Mouse (Mus musculus): ENCODE results near the gene Tmem132c. TPM values are rescaled to one million over a fixed set of nuclear protein-coding genes. Genes with fewer than 3 reads are reported as not detected.

Gene Tmem132c
- polyA plus RNA-seq, 1 experiment = 0.20 TPM

DNA sequence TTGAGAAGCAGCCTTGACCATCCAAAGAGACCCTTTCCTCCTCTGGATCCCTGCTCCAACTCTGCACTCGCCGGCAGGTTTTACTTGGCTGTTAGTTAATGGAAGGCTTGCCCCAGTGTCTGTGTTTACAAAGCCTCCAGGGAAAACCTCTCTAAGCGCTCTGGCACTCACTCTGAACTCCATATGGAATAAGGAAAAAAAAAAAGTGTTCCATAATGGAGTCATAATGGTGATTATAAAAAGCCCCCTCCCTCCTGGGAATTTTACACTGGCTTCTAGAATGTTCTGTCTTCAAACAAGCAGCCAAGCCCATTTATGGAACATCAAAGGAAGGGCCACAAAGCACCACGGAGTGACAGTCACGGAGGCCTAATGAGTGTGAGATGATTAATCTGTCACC lies 136.9 kb downstream of the Tmem132c start:
- no peaks in the 10 kb centered on the region for H3K36me3 ChIP-seq (ENCODE audit: control insufficient read depth, insufficient read depth, low read length)

DNA sequence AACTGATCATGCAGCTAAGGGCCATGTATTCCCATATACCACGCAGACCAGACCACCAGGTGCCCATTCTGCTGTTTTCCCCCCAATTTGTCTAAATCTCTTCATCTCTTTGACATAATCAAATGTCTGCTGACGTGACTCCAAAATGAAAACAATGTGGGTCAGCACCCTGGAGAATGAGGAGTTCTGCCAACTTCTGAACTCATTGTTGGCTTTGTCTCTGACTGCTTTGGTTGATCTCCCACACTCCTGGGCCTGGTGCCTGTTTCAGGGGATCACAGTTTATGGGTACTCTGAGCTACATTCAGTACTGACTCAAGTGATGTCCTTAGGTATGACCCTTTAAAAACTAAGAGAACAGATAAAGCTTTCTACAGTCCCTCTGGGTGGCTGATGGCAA lies 137.7 kb downstream of the Tmem132c start:
- peak overlapping the region; percentile 85 for H3K4me3 ChIP-seq (ENCODE audit: control insufficient read depth, low read depth, low read length)
- H3K4me1 ChIP-seq (ENCODE audit: control insufficient read depth, insufficient read depth, low read length) = peaks cover under 1% of the 10 kb centered on the region; the same call in 1 of the 2 replicates
- H3K27ac ChIP-seq (ENCODE audit: control insufficient read depth, insufficient read depth, low read depth, low read length) = no peak overlapping the region
- no peaks in the 10 kb centered on the region for H3K27me3 ChIP-seq (ENCODE audit: control insufficient read depth, insufficient read depth, low read length)
- no peak for TF ChIP-seq POLR2A (IDR thresholded peaks at IDR 0.05; ENCODE audit: control insufficient read depth, low read depth, low read length)
- no peak for TF ChIP-seq CTCF (IDR thresholded peaks at IDR 0.05; ENCODE audit: control insufficient read depth, insufficient read depth, insufficient replicate concordance, low read depth, low read length)
- no peaks in the 10 kb centered on the region for H3K36me3 ChIP-seq (ENCODE audit: control insufficient read depth, insufficient read depth, low read length)

More for the DNA sequence above, 136.9 kb downstream of the Tmem132c start:
- Histone ChIP-seq H3K27me3 (ENCODE audit: control insufficient read depth, insufficient read depth, low read length) (no peaks in the 10 kb centered on the region), H3K4me1 (ENCODE audit: control insufficient read depth, insufficient read depth, low read length) (peaks cover 2% of the 10 kb centered on the region; the same call in 1 of the 2 replicates), H3K27ac (ENCODE audit: control insufficient read depth, insufficient read depth, low read depth, low read length) (peak overlapping the region; percentile 39; the same call in 1 of the 2 replicates), H3K4me3 (ENCODE audit: control insufficient read depth, low read depth, low read length) (peak overlapping the region; percentile 85)
- TF ChIP-seq POLR2A (IDR thresholded peaks at IDR 0.05; ENCODE audit: control insufficient read depth, low read depth, low read length) (no peak), CTCF (IDR thresholded peaks at IDR 0.05; ENCODE audit: control insufficient read depth, insufficient read depth, insufficient replicate concordance, low read depth, low read length) (no peak)

GRCm38 (mm10) chr5:127381216-127381615 lies 139.6 kb downstream of the Tmem132c start:
- Histone ChIP-seq H3K36me3 (ENCODE audit: control insufficient read depth, insufficient read depth, low read length) (no peaks in the 10 kb centered on the region), H3K4me1 (ENCODE audit: control insufficient read depth, insufficient read depth, low read length) (no peaks in the 10 kb centered on the region; the same call in 1 of the 2 replicates), H3K4me3 (ENCODE audit: control insufficient read depth, low read depth, low read length) (peak overlapping the region; percentile 13; the same call in 1 of the 2 replicates), H3K27ac (ENCODE audit: control insufficient read depth, insufficient read depth, low read depth, low read length) (no peak overlapping the region), H3K27me3 (ENCODE audit: control insufficient read depth, insufficient read depth, low read length) (no peaks in the 10 kb centered on the region)
- TF ChIP-seq CTCF (IDR thresholded peaks at IDR 0.05; ENCODE audit: control insufficient read depth, insufficient read depth, insufficient replicate concordance, low read depth, low read length) = no peak
- TF ChIP-seq POLR2A (IDR thresholded peaks at IDR 0.05; ENCODE audit: control insufficient read depth, low read depth, low read length) = no peak

DNA sequence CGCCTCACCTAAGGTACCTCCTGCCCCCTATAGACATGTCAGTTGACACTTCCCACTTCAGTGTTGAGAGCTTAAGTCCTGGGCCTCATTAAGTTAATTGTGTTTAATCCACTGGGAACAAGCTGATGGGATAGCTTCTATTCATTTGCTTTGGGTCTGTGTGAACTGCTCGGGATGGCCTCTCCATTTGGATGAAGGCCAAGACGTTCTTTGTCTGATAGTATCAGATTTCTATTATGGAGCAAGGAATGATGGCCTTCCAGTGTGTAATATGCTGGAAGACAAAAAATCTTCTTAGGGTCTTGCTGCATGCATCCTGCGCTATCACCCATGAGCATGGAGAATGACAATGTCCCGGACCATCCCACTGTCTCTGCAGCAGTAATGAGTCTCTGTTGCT lies 141.0 kb downstream of the Tmem132c start:
- Histone ChIP-seq H3K36me3 (ENCODE audit: control insufficient read depth, insufficient read depth, low read length) (no peaks in the 10 kb centered on the region), H3K4me3 (ENCODE audit: control insufficient read depth, low read depth, low read length) (no peak overlapping the region), H3K4me1 (ENCODE audit: control insufficient read depth, insufficient read depth, low read length) (no peaks in the 10 kb centered on the region; the same call in 1 of the 2 replicates), H3K27ac (ENCODE audit: control insufficient read depth, insufficient read depth, low read depth, low read length) (no peak overlapping the region), H3K27me3 (ENCODE audit: control insufficient read depth, insufficient read depth, low read length) (no peaks in the 10 kb centered on the region)
- TF ChIP-seq CTCF (IDR thresholded peaks at IDR 0.05; ENCODE audit: control insufficient read depth, insufficient read depth, insufficient replicate concordance, low read depth, low read length) (no peak), POLR2A (IDR thresholded peaks at IDR 0.05; ENCODE audit: control insufficient read depth, low read depth, low read length) (no peak)

DNA sequence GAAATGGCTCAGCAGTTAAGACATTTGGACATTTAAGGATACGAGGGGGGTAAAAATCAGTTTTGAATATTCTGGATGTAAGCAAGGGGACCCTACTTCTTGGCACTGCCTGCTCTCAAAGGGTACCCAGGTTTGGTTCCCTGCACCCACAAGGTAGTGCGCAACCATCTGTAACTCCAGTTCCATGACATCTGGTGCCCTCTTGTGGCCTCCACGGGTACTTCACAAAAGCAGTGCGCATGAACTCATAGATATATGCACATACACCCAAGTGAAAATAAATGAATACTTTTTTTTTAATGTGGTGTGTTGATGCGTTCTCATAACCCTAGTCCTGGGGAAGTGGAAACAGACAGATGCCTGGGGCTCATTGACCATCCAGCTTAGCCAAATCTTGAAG lies 149.6 kb downstream of the Tmem132c start:
- TF ChIP-seq CTCF (IDR thresholded peaks at IDR 0.05; ENCODE audit: control insufficient read depth, insufficient read depth, insufficient replicate concordance, low read depth, low read length) (peak; percentile 74; the same call in 1 of the 2 replicates), POLR2A (IDR thresholded peaks at IDR 0.05; ENCODE audit: control insufficient read depth, low read depth, low read length) (no peak)
- no peaks in the 10 kb centered on the region for H3K4me1 ChIP-seq (ENCODE audit: control insufficient read depth, insufficient read depth, low read length)

GRCm38 (mm10) chr5:127396889-127397288 lies 155.3 kb downstream of the Tmem132c start:
- no peaks in the 10 kb centered on the region for H3K27me3 ChIP-seq (ENCODE audit: control insufficient read depth, insufficient read depth, low read length)
- no peaks in the 10 kb centered on the region for H3K36me3 ChIP-seq (ENCODE audit: control insufficient read depth, insufficient read depth, low read length)
- no peak for TF ChIP-seq POLR2A (IDR thresholded peaks at IDR 0.05; ENCODE audit: control insufficient read depth, low read depth, low read length)
- TF ChIP-seq CTCF (IDR thresholded peaks at IDR 0.05; ENCODE audit: control insufficient read depth, insufficient read depth, insufficient replicate concordance, low read depth, low read length) = no peak
- no peak overlapping the region for H3K4me3 ChIP-seq (ENCODE audit: control insufficient read depth, low read depth, low read length)
- H3K27ac ChIP-seq (ENCODE audit: control insufficient read depth, insufficient read depth, low read depth, low read length) = no peak overlapping the region
- no peaks in the 10 kb centered on the region for H3K4me1 ChIP-seq (ENCODE audit: control insufficient read depth, insufficient read depth, low read length)

More for the DNA sequence above, 149.6 kb downstream of the Tmem132c start:
- Histone ChIP-seq H3K27me3 (ENCODE audit: control insufficient read depth, insufficient read depth, low read length) (no peaks in the 10 kb centered on the region), H3K4me3 (ENCODE audit: control insufficient read depth, low read depth, low read length) (no peak overlapping the region), H3K36me3 (ENCODE audit: control insufficient read depth, insufficient read depth, low read length) (no peaks in the 10 kb centered on the region), H3K27ac (ENCODE audit: control insufficient read depth, insufficient read depth, low read depth, low read length) (no peak overlapping the region)

DNA sequence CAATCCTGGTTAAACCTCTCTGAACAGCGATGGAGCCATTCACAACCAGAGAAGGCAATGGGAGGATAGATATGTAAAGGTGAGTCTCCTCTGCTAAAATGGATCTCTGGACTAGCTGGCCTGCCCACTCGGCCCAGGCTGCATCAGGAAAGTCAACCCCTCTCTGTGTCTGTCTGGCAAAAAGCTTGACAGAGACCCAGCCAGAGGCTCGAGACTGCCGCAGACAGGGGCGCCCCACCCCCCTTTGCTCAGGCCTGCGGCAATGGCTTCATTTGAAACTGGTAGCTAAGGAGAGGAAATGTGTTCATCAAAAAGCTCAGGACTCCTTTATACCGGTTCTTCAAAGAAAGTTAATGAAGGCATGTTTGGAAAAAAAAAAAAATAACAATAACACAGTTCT lies 156.4 kb downstream of the Tmem132c start:
- no peaks in the 10 kb centered on the region for H3K36me3 ChIP-seq (ENCODE audit: control insufficient read depth, insufficient read depth, low read length)
- no peaks in the 10 kb centered on the region for H3K27me3 ChIP-seq (ENCODE audit: control insufficient read depth, insufficient read depth, low read length)
- H3K4me1 ChIP-seq (ENCODE audit: control insufficient read depth, insufficient read depth, low read length) = no peaks in the 10 kb centered on the region
- no peak overlapping the region for H3K4me3 ChIP-seq (ENCODE audit: control insufficient read depth, low read depth, low read length)
- TF ChIP-seq POLR2A (IDR thresholded peaks at IDR 0.05; ENCODE audit: control insufficient read depth, low read depth, low read length) (no peak), CTCF (IDR thresholded peaks at IDR 0.05; ENCODE audit: control insufficient read depth, insufficient read depth, insufficient replicate concordance, low read depth, low read length) (no peak)
- H3K27ac ChIP-seq (ENCODE audit: control insufficient read depth, insufficient read depth, low read depth, low read length) = no peak overlapping the region

All from testis, adult 2 months (tissue).